Mouse (Mus musculus): ENCODE measurements around the gene Bsph1. TPM values are rescaled to one million over a fixed set of nuclear protein-coding genes. Genes with fewer than 3 reads are reported as not detected.
"Not testable (repeated sequence)": the region's sequence is repeated elsewhere in the genome, so short reads cannot be mapped to it uniquely, and the experiment has no call there.

The Bsph1 gene
- not detected for total RNA-seq (2021)

DNA sequence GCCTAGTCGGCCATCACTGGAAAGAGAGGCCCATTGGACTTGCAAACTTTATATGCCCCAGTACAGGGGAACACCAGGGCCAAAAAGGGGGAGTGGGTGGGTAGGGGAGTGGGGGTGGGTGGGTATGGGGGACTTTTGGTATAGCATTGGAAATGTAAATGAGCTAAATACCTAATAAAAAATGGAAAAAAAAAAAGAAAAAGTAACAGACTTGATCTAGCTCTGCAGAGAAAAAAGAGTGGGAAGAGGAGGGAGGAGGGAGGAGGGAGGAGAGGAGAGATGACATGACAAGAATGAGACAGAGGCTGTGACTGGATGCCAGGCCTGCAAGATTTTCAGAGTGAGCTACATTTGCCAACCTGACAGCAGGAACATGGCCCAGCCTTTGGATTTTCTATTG lies at the start of gene Bsph1:
TSS of gene Bsph1 (plus strand) at position 301 of the 400 bp plus-strand sequence.
- DNase-seq (ENCODE audit: extremely low spot score in 1 of 2, low spot score in 2 of 2); intact Hi-C loops (cut with DNase I): not testable (repeated sequence)

GRCm38 (mm10) chr7:13511539-13511938 lies 60.9 kb downstream of the Bsph1 start:
- intact Hi-C loops (cut with DNase I): loop anchor here (5.0 kb wide), 2 partner anchors 209 to 224 kb away; no protein-coding TSS in a partner anchor
- DNase-seq (ENCODE audit: extremely low spot score in 1 of 2, low spot score in 2 of 2): peak in 1 of 2 experiments; percentile 0

Other genes with a start within 250 kb of the Bsph1 start
- gene Vmn1r89, start 237.8 kb upstream of the Bsph1 start, total RNA-seq (2021): not detected
- gene Lig1, start 173.6 kb upstream of the Bsph1 start, total RNA-seq (2021): 10 to 100 TPM; 12.9 to 15.4 TPM
- 10 to 100 TPM; 12.4 to 13.0 TPM for gene Zswim9, start 172.1 kb upstream of the Bsph1 start, total RNA-seq (2021)
- under 1 TPM; 0.26 to 0.34 TPM for gene Pla2g4c, start 126.2 kb upstream of the Bsph1 start, total RNA-seq (2021)
- under 1 TPM; 0.56 to 0.59 TPM for gene Cabp5, start 52.7 kb upstream of the Bsph1 start, total RNA-seq (2021)
- gene Bsph2, start 120.2 kb downstream of the Bsph1 start, total RNA-seq (2021): not detected
- not detected for gene Sult2a5, start 173.1 kb downstream of the Bsph1 start, total RNA-seq (2021)